Mouse (Mus musculus) liver, embryonic 15.5 days (tissue): Measurements from ENCODE around the gene Gtf2f2. TPM values are rescaled to one million over a fixed set of nuclear protein-coding genes. Genes with fewer than 3 reads are reported as not detected.

Experiments used
- ATAC-seq: fragments of 200-750 bp; cut with Nextera tagmentation; 2 replicates; pipeline ENCODE4 v1.8.0; 2017; ENCODE audit warnings: moderate number of reproducible peaks, mild to moderate bottlenecking, moderate library complexity; ENCODE audit not compliant: insufficient read depth
- H3K27ac ChIP-seq: fragments of 300-500 bp; sonication (generic); replicated peaks from 2 replicates; pipeline ENCODE4 v1.5.1; 2015; ENCODE audit warnings: mild to moderate bottlenecking, inconsistent platforms
- H3K27me3 ChIP-seq: fragments of 300-500 bp; sonication (generic); 2 replicates; pipeline ENCODE4 v1.6.1; 2015; ENCODE audit warnings: mild to moderate bottlenecking, inconsistent platforms
- H3K36me3 ChIP-seq: fragments of 300-500 bp; sonication (generic); replicated peaks from 2 replicates; pipeline ENCODE4 v1.6.1; 2015; ENCODE audit warnings: moderate library complexity, mild to moderate bottlenecking, inconsistent platforms
- H3K4me1 ChIP-seq: fragments of 300-500 bp; sonication (generic); replicated peaks from 2 replicates; pipeline ENCODE4 v1.6.1; 2015; ENCODE audit warnings: inconsistent platforms
- H3K4me2 ChIP-seq: fragments of 300-500 bp; sonication (generic); 2 replicates; pipeline ENCODE4 v1.6.1; 2015; ENCODE audit warnings: moderate library complexity, mild to moderate bottlenecking, inconsistent platforms
- H3K4me3 ChIP-seq: fragments of 300-500 bp; sonication (generic); replicated peaks from 2 replicates; pipeline ENCODE4 v1.5.1; 2015; ENCODE audit warnings: mild to moderate bottlenecking, inconsistent platforms
- H3K9ac ChIP-seq: fragments of 300-500 bp; sonication (generic); 2 replicates; pipeline ENCODE4 v1.6.1; 2015; ENCODE audit warnings: moderate library complexity, mild to moderate bottlenecking, inconsistent platforms
- H3K9me3 ChIP-seq: fragments of 300-500 bp; sonication (generic); replicated peaks from 2 replicates; pipeline ENCODE4 v1.6.1; 2016; ENCODE audit warnings: inconsistent platforms
- WGBS: fragments of 180-500 bp; shearing (Covaris S2); methylation state at CpG from one replicate; pipeline ENCODE4 v1.1.7; 2015; ENCODE audit warnings: mixed read lengths; ENCODE audit not compliant: insufficient replicate concordance; 5-methylcytosine and 5-hydroxymethylcytosine counted together
- polyA plus RNA-seq: library from polyadenylated mRNA; unstranded; fragments of >200 nt; fragmentation: Nextera tagmentation; extraction: Ambion mirVana; gene quantifications from 2 replicates; pipeline ENCODE4 v1.2.1, GENCODE M21; 2015

Gtf2f2 gene
- polyA plus RNA-seq, 1 experiment from 2014 or later, result 19.4 TPM

GRCm38 (mm10) chr14:76024641-76025040, 14.0 kb upstream of the Gtf2f2 start:
- ATAC-seq, result no peak
- H3K27ac ChIP-seq, result no peak overlapping the region
- no peaks in the 10 kb centered on the region for H3K27me3 ChIP-seq
- H3K4me3 ChIP-seq, result no peak overlapping the region
- no peaks in the 10 kb centered on the region for H3K4me1 ChIP-seq
- no peaks in the 10 kb centered on the region for H3K9me3 ChIP-seq
- no peak overlapping the region for H3K9ac ChIP-seq
- no peak overlapping the region for H3K4me2 ChIP-seq
- no peaks in the 10 kb centered on the region for H3K36me3 ChIP-seq
- WGBS, result 66% methylated on average over 4 of the region's 4 CpGs

- Histone ChIP-seq H3K27me3 (no peaks in the 10 kb centered on the region), H3K36me3 (no peaks in the 10 kb centered on the region), H3K4me2 (no peak overlapping the region), H3K4me3 (no peak overlapping the region), H3K9me3 (no peaks in the 10 kb centered on the region), H3K4me1 (no peaks in the 10 kb centered on the region), H3K9ac (no peak overlapping the region), H3K27ac (no peak overlapping the region)
- WGBS, result 51% methylated on average over 7 of the region's 7 CpGs
- ATAC-seq, result no peak
Observed at GRCm38 (mm10) chr14:76020927-76021719, 10.5 kb upstream of the Gtf2f2 start.

- H3K27me3 ChIP-seq, result no peaks in the 10 kb centered on the region
- no peak overlapping the region for H3K9ac ChIP-seq
- no peak overlapping the region for H3K4me2 ChIP-seq
- 56% methylated on average over 5 of the region's 5 CpGs for WGBS
- no peaks in the 10 kb centered on the region for H3K9me3 ChIP-seq
- H3K4me1 ChIP-seq, result no peaks in the 10 kb centered on the region
- no peak for ATAC-seq
- H3K4me3 ChIP-seq, result no peak overlapping the region
- H3K36me3 ChIP-seq, result no peaks in the 10 kb centered on the region
- no peak overlapping the region for H3K27ac ChIP-seq
Observed at GRCm38 (mm10) chr14:76020259-76020785, 9.7 kb upstream of the Gtf2f2 start.

- no peak overlapping the region for H3K4me2 ChIP-seq
- H3K9me3 ChIP-seq, result no peaks in the 10 kb centered on the region
- no peaks in the 10 kb centered on the region for H3K36me3 ChIP-seq
- no peak overlapping the region for H3K4me3 ChIP-seq
- H3K27me3 ChIP-seq, result peaks cover 3% of the 10 kb centered on the region; the same call in 1 of the 2 replicates
- no peaks in the 10 kb centered on the region for H3K4me1 ChIP-seq
- ATAC-seq, result no peak
- no peak overlapping the region for H3K9ac ChIP-seq
- H3K27ac ChIP-seq, result no peak overlapping the region
- WGBS, result 76% methylated on average over 10 of the region's 10 CpGs
Observed at GRCm38 (mm10) chr14:76017785-76018490, 7.3 kb upstream of the Gtf2f2 start.

- H3K9me3 ChIP-seq, result no peaks in the 10 kb centered on the region
- no peak overlapping the region for H3K9ac ChIP-seq
- H3K4me1 ChIP-seq, result peaks cover 16% of the 10 kb centered on the region
- H3K27me3 ChIP-seq, result peaks cover 3% of the 10 kb centered on the region; the same call in 1 of the 2 replicates
- no peak overlapping the region for H3K4me2 ChIP-seq
- H3K4me3 ChIP-seq, result no peak overlapping the region
- H3K27ac ChIP-seq, result no peak overlapping the region
- WGBS, result 27% methylated on average over 2 of the region's 2 CpGs
- ATAC-seq, result no peak
- no peaks in the 10 kb centered on the region for H3K36me3 ChIP-seq
Observed at GRCm38 (mm10) chr14:76014331-76014730, 3.7 kb upstream of the Gtf2f2 start.

GRCm38 (mm10) chr14:76011062-76011457, 395 bp upstream of the Gtf2f2 start:
- Histone ChIP-seq H3K9ac (0 out of 2 replicates have a peak overlapping the region, but pooled peaks have one; percentile 75), H3K36me3 (peaks cover 9% of the 10 kb centered on the region; the same call in 1 of the 2 replicates), H3K9me3 (no peaks in the 10 kb centered on the region), H3K4me1 (peaks cover 26% of the 10 kb centered on the region), H3K27ac (no peak overlapping the region), H3K4me3 (peak overlapping the region; percentile 84), H3K4me2 (peak overlapping the region; percentile 82), H3K27me3 (peaks cover 3% of the 10 kb centered on the region; the same call in 1 of the 2 replicates)
- WGBS, result 28% methylated on average over 7 of the region's 7 CpGs
- ATAC-seq, result no peak

GRCm38 (mm10) chr14:76009185-76009584, 1.5 kb downstream of the Gtf2f2 start:
- H3K4me2 ChIP-seq, result peak overlapping the region; percentile 82
- no peak for ATAC-seq
- H3K9ac ChIP-seq, result peak overlapping the region; percentile 75; the same call in 1 of the 2 replicates
- H3K36me3 ChIP-seq, result peaks cover 12% of the 10 kb centered on the region; the same call in 1 of the 2 replicates
- H3K4me3 ChIP-seq, result peak overlapping the region; percentile 84
- H3K9me3 ChIP-seq, result no peaks in the 10 kb centered on the region
- 71% methylated on average over 5 of the region's 5 CpGs for WGBS
- H3K4me1 ChIP-seq, result peaks cover 26% of the 10 kb centered on the region
- H3K27ac ChIP-seq, result no peak overlapping the region
- peaks cover 3% of the 10 kb centered on the region; the same call in 1 of the 2 replicates for H3K27me3 ChIP-seq

- no peak overlapping the region for H3K4me3 ChIP-seq
- peaks cover 12% of the 10 kb centered on the region; the same call in 1 of the 2 replicates for H3K36me3 ChIP-seq
- no peak overlapping the region for H3K4me2 ChIP-seq
- H3K4me1 ChIP-seq, result peaks cover 26% of the 10 kb centered on the region
- H3K27ac ChIP-seq, result no peak overlapping the region
- WGBS, result 58% methylated on average over 1 of the region's 1 CpGs
- ATAC-seq, result no peak
- no peaks in the 10 kb centered on the region for H3K27me3 ChIP-seq
- H3K9me3 ChIP-seq, result no peaks in the 10 kb centered on the region
- H3K9ac ChIP-seq, result no peak overlapping the region
Observed at GRCm38 (mm10) chr14:76008174-76008573, 2.5 kb downstream of the Gtf2f2 start.

- ATAC-seq, result no peak
- no peaks in the 10 kb centered on the region for H3K9me3 ChIP-seq
- H3K4me3 ChIP-seq, result no peak overlapping the region
- no peak overlapping the region for H3K4me2 ChIP-seq
- no peak overlapping the region for H3K9ac ChIP-seq
- peaks cover 17% of the 10 kb centered on the region for H3K4me1 ChIP-seq
- no peaks in the 10 kb centered on the region for H3K27me3 ChIP-seq
- 80% methylated on average over 4 of the region's 4 CpGs for WGBS
- no peak overlapping the region for H3K27ac ChIP-seq
- peaks cover 12% of the 10 kb centered on the region; the same call in 1 of the 2 replicates for H3K36me3 ChIP-seq
Observed at GRCm38 (mm10) chr14:76005011-76005410, 5.7 kb downstream of the Gtf2f2 start.

- no peaks in the 10 kb centered on the region for H3K9me3 ChIP-seq
- H3K27ac ChIP-seq, result no peak overlapping the region
- WGBS, result 41% methylated on average over 4 of the region's 4 CpGs
- no peaks in the 10 kb centered on the region for H3K4me1 ChIP-seq
- no peak for ATAC-seq
- no peak overlapping the region for H3K9ac ChIP-seq
- peaks cover 10% of the 10 kb centered on the region; the same call in 1 of the 2 replicates for H3K36me3 ChIP-seq
- H3K4me2 ChIP-seq, result no peak overlapping the region
- no peak overlapping the region for H3K4me3 ChIP-seq
- no peaks in the 10 kb centered on the region for H3K27me3 ChIP-seq
Observed at GRCm38 (mm10) chr14:76001781-76002180, 8.9 kb downstream of the Gtf2f2 start.

GRCm38 (mm10) chr14:75998082-75998481, 12.6 kb downstream of the Gtf2f2 start:
- no peak for ATAC-seq
- Histone ChIP-seq H3K9ac (no peak overlapping the region), H3K9me3 (no peaks in the 10 kb centered on the region), H3K4me3 (no peak overlapping the region), H3K4me2 (no peak overlapping the region), H3K4me1 (no peaks in the 10 kb centered on the region), H3K27ac (no peak overlapping the region), H3K27me3 (no peaks in the 10 kb centered on the region), H3K36me3 (peaks cover 6% of the 10 kb centered on the region; the same call in 1 of the 2 replicates)
- WGBS, result 33% methylated on average over 1 of the region's 1 CpGs
